Mouse (Mus musculus) heart, adult 2 months (tissue): ENCODE measurements at regions not wholly inside any gene's neighbourhood (a gene's known extent, or its start where the extent isn't known, plus 50 kb on each side); places are given as distances from the start of the nearest gene placed in this dataset.

ENCODE experiments used
- DNase-seq, 2 experiments: peaks; one replicate each; pipeline ENCODE4 v3.0.0; 2021
- H3K27ac ChIP-seq: fragments of 200-600 bp; 2 replicates; pipeline ENCODE4 v1.8.1; 2022
- H3K27me3 ChIP-seq: fragments of 200-500 bp; 2 replicates; pipeline ENCODE4 v1.6.1; 2012; ENCODE audit warnings: mild to moderate bottlenecking, low read length, inconsistent platforms, mixed read lengths; ENCODE audit not compliant: control insufficient read depth, insufficient read depth
- H3K36me3 ChIP-seq: fragments of 200-500 bp; 2 replicates; pipeline ENCODE4 v1.6.1; 2012; ENCODE audit warnings: low read length, inconsistent platforms; ENCODE audit not compliant: control insufficient read depth, insufficient read depth
- H3K4me1 ChIP-seq: fragments of 200-500 bp; 2 replicates; pipeline ENCODE4 v1.6.1; 2011; ENCODE audit warnings: low read length; ENCODE audit not compliant: control insufficient read depth, insufficient read depth
- H3K4me3 ChIP-seq: fragments of 200-600 bp; 2 replicates; pipeline ENCODE4 v1.8.1; 2022
- H3K79me2 ChIP-seq: fragments of 200-500 bp; replicated peaks from 2 replicates; pipeline ENCODE4 v1.6.1; 2012; ENCODE audit warnings: mild to moderate bottlenecking, inconsistent platforms, low read length, moderate library complexity, mixed read lengths; ENCODE audit not compliant: control insufficient read depth, insufficient read depth
- H3K9ac ChIP-seq: fragments of 200-500 bp; 2 replicates; pipeline ENCODE4 v1.6.1; 2012; ENCODE audit warnings: low read depth, mild to moderate bottlenecking, control low read depth, inconsistent platforms, low read length, mixed read lengths
- CTCF ChIP-seq: fragments of 200-600 bp; IDR thresholded peaks from 2 replicates; pipeline ENCODE4 v1.8.1; 2022; ENCODE audit warnings: antibody characterized with exemption, mild to moderate bottlenecking, moderate library complexity
- EP300 ChIP-seq: fragments of 200-500 bp; IDR thresholded peaks from 2 replicates; pipeline ENCODE4 v1.6.1; 2011; ENCODE audit warnings: low read depth, low read length, control low read depth; ENCODE audit not compliant: insufficient read depth
- POLR2A ChIP-seq: fragments of 200-500 bp; IDR thresholded peaks from 2 replicates; pipeline ENCODE4 v1.6.1; 2011; ENCODE audit warnings: mild to moderate bottlenecking, low read depth, low read length, control low read depth; ENCODE audit not compliant: insufficient read depth
- WGBS: fragments of 180-500 bp; shearing (Covaris S2); methylation state at CpG from one replicate; pipeline ENCODE4 v1.1.7; 2018; 5-methylcytosine and 5-hydroxymethylcytosine counted together
- intact Hi-C: fragments of 180-260 bp; cut with DNase I; formaldehyde crosslinking; loops from one replicate; pipeline ENCODE4 v1.15.1; 2025

GRCm38 (mm10) chr12:7382455-7382854 lies 595.0 kb upstream of the Apob start:
- H3K4me3 ChIP-seq: no peak overlapping the region
- TF ChIP-seq EP300 (no peak), POLR2A (no peak), CTCF (no peak)
- H3K9ac ChIP-seq: no peak overlapping the region
- no peaks in the 10 kb centered on the region for H3K79me2 ChIP-seq
- H3K4me1 ChIP-seq: no peaks in the 10 kb centered on the region
- no peak overlapping the region for H3K27ac ChIP-seq
- no peak for DNase-seq
- WGBS: 84% methylated on average over 1 of the region's 1 CpGs
- no peaks in the 10 kb centered on the region for H3K27me3 ChIP-seq
- intact Hi-C loops: no loop called here
- no peaks in the 10 kb centered on the region for H3K36me3 ChIP-seq

GRCm38 (mm10) chr12:7403800-7404199 lies 573.6 kb upstream of the Apob start:
- TF ChIP-seq POLR2A (no peak), CTCF (no peak), EP300 (no peak)
- no peaks in the 10 kb centered on the region for H3K27me3 ChIP-seq
- no peak overlapping the region for H3K27ac ChIP-seq
- H3K79me2 ChIP-seq: no peaks in the 10 kb centered on the region
- no peaks in the 10 kb centered on the region for H3K4me1 ChIP-seq
- no peak overlapping the region for H3K9ac ChIP-seq
- H3K4me3 ChIP-seq: no peak overlapping the region
- H3K36me3 ChIP-seq: no peaks in the 10 kb centered on the region
- WGBS: 87% methylated on average over 4 of the region's 4 CpGs
- DNase-seq: no peak
- intact Hi-C loops: no loop called here

GRCm38 (mm10) chr12:7411810-7412209 lies 565.6 kb upstream of the Apob start:
- intact Hi-C loops: no loop called here
- H3K36me3 ChIP-seq: no peaks in the 10 kb centered on the region
- no peak overlapping the region for H3K27ac ChIP-seq
- TF ChIP-seq CTCF: no peak
- no peak for TF ChIP-seq EP300
- TF ChIP-seq POLR2A: no peak
- no peak for DNase-seq
- WGBS: 84% methylated on average over 4 of the region's 4 CpGs
- no peak overlapping the region for H3K4me3 ChIP-seq
- no peaks in the 10 kb centered on the region for H3K27me3 ChIP-seq
- H3K4me1 ChIP-seq: no peaks in the 10 kb centered on the region
- no peak overlapping the region for H3K9ac ChIP-seq
- no peaks in the 10 kb centered on the region for H3K79me2 ChIP-seq

- no peak for DNase-seq
- H3K4me3 ChIP-seq: no peak overlapping the region
- H3K27ac ChIP-seq: no peak overlapping the region
- no peak overlapping the region for H3K9ac ChIP-seq
- no peaks in the 10 kb centered on the region for H3K27me3 ChIP-seq
- intact Hi-C loops: no loop called here
- TF ChIP-seq CTCF (no peak), EP300 (no peak), POLR2A (no peak)
- no peaks in the 10 kb centered on the region for H3K4me1 ChIP-seq
- H3K36me3 ChIP-seq: no peaks in the 10 kb centered on the region
- H3K79me2 ChIP-seq: no peaks in the 10 kb centered on the region
- WGBS: 24% methylated on average over 1 of the region's 2 CpGs
Measured at GRCm38 (mm10) chr12:7420276-7420675, 557.2 kb upstream of the Apob start.

GRCm38 (mm10) chr12:7421826-7422540 lies 555.5 kb upstream of the Apob start:
- intact Hi-C loops: no loop called here
- no peak for TF ChIP-seq POLR2A
- no peak for TF ChIP-seq CTCF
- TF ChIP-seq EP300: no peak
- no peak for DNase-seq
- Histone ChIP-seq H3K4me3 (no peak overlapping the region), H3K4me1 (no peaks in the 10 kb centered on the region), H3K36me3 (no peaks in the 10 kb centered on the region), H3K9ac (no peak overlapping the region), H3K27ac (no peak overlapping the region), H3K79me2 (no peaks in the 10 kb centered on the region), H3K27me3 (no peaks in the 10 kb centered on the region)
- 29% methylated on average over 2 of the region's 2 CpGs for WGBS

GRCm38 (mm10) chr12:7430981-7431380 lies 546.5 kb upstream of the Apob start:
- DNase-seq: no peak
- no peak overlapping the region for H3K4me3 ChIP-seq
- no peak overlapping the region for H3K9ac ChIP-seq
- H3K36me3 ChIP-seq: no peaks in the 10 kb centered on the region
- no peaks in the 10 kb centered on the region for H3K79me2 ChIP-seq
- no peak overlapping the region for H3K27ac ChIP-seq
- 29% methylated on average over 4 of the region's 4 CpGs for WGBS
- H3K4me1 ChIP-seq: no peaks in the 10 kb centered on the region
- intact Hi-C loops: no loop called here
- TF ChIP-seq CTCF: no peak
- no peak for TF ChIP-seq POLR2A
- TF ChIP-seq EP300: no peak
- no peaks in the 10 kb centered on the region for H3K27me3 ChIP-seq
